Mouse (Mus musculus): ENCODE results near the gene Stxbp1.

Gene Stxbp1

GRCm38 (mm10) chr2:32838147-32838884 lies 8.7 kb downstream of the Stxbp1 start:
- no peak for DNase-seq (ENCODE audit: low spot score)

- no peak for DNase-seq (ENCODE audit: low spot score)
These were observed 11.5 kb downstream of the Stxbp1 start for GRCm38 (mm10) chr2:32835588-32835987.

GRCm38 (mm10) chr2:32834496-32834895 lies 12.5 kb downstream of the Stxbp1 start:
- DNase-seq (ENCODE audit: low spot score): no peak

GRCm38 (mm10) chr2:32828979-32829676 lies 17.9 kb downstream of the Stxbp1 start:
- DNase-seq (ENCODE audit: low spot score): no peak

GRCm38 (mm10) chr2:32825796-32826195 lies 21.2 kb downstream of the Stxbp1 start:
- no peak for DNase-seq (ENCODE audit: low spot score)

- no peak for DNase-seq (ENCODE audit: low spot score)
These were observed 22.3 kb downstream of the Stxbp1 start for GRCm38 (mm10) chr2:32824778-32825177.

- DNase-seq (ENCODE audit: low spot score): no peak
These were observed 22.9 kb downstream of the Stxbp1 start for GRCm38 (mm10) chr2:32824181-32824580.

GRCm38 (mm10) chr2:32823579-32824154 lies 23.4 kb downstream of the Stxbp1 start:
- no peak for DNase-seq (ENCODE audit: low spot score)

GRCm38 (mm10) chr2:32823153-32823552 lies 23.9 kb downstream of the Stxbp1 start:
- DNase-seq (ENCODE audit: low spot score): no peak

GRCm38 (mm10) chr2:32822643-32823042 lies 24.4 kb downstream of the Stxbp1 start:
- no peak for DNase-seq (ENCODE audit: low spot score)

GRCm38 (mm10) chr2:32821041-32821802 lies 25.8 kb downstream of the Stxbp1 start:
- DNase-seq (ENCODE audit: low spot score): no peak

GRCm38 (mm10) chr2:32818208-32818607 lies 28.8 kb downstream of the Stxbp1 start:
- no peak for DNase-seq (ENCODE audit: low spot score)

GRCm38 (mm10) chr2:32817589-32817988 lies 29.5 kb downstream of the Stxbp1 start:
- no peak for DNase-seq (ENCODE audit: low spot score)

GRCm38 (mm10) chr2:32816946-32817581 lies 30.0 kb downstream of the Stxbp1 start:
- no peak for DNase-seq (ENCODE audit: low spot score)

GRCm38 (mm10) chr2:32816497-32816896 lies 30.5 kb downstream of the Stxbp1 start:
- DNase-seq (ENCODE audit: low spot score): no peak

GRCm38 (mm10) chr2:32811959-32812358 lies 35.1 kb downstream of the Stxbp1 start:
- no peak for DNase-seq (ENCODE audit: low spot score)

- DNase-seq (ENCODE audit: low spot score): no peak
These were observed 38.1 kb downstream of the Stxbp1 start for GRCm38 (mm10) chr2:32808816-32809566.

- DNase-seq (ENCODE audit: low spot score): no peak
These were observed 48.6 kb downstream of the Stxbp1 start for GRCm38 (mm10) chr2:32798251-32798962.

- DNase-seq (ENCODE audit: low spot score): no peak
These were observed 51.2 kb downstream of the Stxbp1 start for GRCm38 (mm10) chr2:32795748-32796418.

- DNase-seq (ENCODE audit: low spot score): no peak
These were observed 55.7 kb downstream of the Stxbp1 start for GRCm38 (mm10) chr2:32791297-32791696.

All from ovary, adult 18-20 months (tissue).